Mouse (Mus musculus) urinary bladder, postnatal 10 days (tissue): ENCODE measurements around the gene Mapk11.
A peak's percentile ranks its signal among the peaks of the same experiment; 100 is the strongest.

Source experiments
- DNase-seq: peaks from one replicate; pipeline ENCODE4 v3.0.0; 2022; ENCODE audit warnings: low spot score

Mapk11 gene

DNA sequence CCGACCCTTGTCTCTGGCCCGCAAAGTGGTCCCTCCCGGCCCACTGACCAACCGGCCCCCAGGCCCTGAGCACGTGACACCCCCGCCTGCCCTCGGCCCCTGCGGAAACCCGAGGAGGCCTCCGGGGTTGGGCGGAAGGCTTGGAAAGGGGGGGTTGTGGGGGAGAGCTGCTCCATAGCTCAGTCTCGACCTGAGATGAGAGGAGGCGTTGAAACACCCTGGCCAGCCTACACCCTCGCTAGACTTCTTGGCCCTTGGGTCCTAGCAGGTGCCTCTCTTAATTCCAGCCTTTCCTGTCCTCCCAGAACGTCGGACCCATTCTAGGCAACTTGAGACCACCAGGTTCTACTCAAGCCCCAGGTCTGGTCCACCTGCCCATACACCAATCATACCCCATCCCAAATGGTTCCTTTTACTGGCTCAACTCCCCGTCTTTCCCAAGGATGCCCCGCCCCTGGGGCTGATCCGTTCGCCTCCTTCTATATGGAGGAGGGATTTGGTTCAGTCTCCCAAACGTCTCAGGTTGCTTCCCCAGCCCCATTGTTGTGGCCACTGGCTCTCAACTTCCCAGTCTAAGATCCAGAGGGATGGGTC is 8.7 kb downstream of the Mapk11 start, which contains the start of gene Mapk12:
Mapk12 (minus strand) TSS at position 45 of the 594 bp plus-strand sequence.
- DNase-seq = no peak

DNA sequence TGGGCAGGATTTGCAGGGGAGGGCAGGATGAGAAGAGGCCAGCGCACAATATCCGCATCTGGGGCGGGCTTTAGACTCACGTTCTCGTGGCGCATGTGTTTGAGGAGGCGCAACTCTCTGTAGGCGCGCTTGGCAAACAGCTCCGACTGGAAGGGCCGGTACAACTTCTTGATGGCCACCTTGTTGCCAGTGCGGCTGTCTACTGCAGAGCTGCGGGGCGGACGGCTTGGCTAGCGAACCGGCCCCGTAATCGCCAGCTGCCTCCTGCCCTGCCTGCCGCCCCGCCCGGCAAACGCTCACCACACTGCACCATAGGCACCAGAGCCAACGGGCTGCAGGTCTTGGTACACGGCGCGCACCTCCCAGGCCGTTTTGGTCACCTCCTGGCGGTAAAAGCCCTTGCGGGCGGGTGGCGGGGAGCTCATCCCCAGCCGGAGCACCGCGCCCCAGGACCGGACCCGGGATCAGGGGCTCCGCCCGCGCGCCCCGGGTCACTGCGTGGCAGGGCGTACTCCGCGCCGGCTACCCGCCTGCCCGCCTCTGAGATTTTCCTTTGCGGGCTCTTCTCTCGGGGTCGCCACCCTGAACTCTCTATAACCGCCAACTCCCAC is 9.3 kb downstream of the Mapk11 start:
- no peak for DNase-seq

GRCm38 (mm10) chr15:89138531-89138930 is 10.9 kb downstream of the Mapk11 start:
- DNase-seq = no peak

- no peak for DNase-seq
Measured at GRCm38 (mm10) chr15:89138046-89138405, 11.4 kb downstream of the Mapk11 start.

GRCm38 (mm10) chr15:89137378-89138045 is 11.9 kb downstream of the Mapk11 start:
- no peak for DNase-seq

- no peak for DNase-seq
Measured at GRCm38 (mm10) chr15:89136461-89137155, 12.8 kb downstream of the Mapk11 start.

GRCm38 (mm10) chr15:89131316-89131715 is 18.1 kb downstream of the Mapk11 start:
- no peak for DNase-seq

- DNase-seq = no peak
Measured at GRCm38 (mm10) chr15:89130245-89130644, 19.2 kb downstream of the Mapk11 start.

GRCm38 (mm10) chr15:89128382-89129350 is 20.8 kb downstream of the Mapk11 start, which contains the start of gene Hdac10:
Hdac10 (minus strand) TSS chr15:89128700.
- no peak for DNase-seq

DNA sequence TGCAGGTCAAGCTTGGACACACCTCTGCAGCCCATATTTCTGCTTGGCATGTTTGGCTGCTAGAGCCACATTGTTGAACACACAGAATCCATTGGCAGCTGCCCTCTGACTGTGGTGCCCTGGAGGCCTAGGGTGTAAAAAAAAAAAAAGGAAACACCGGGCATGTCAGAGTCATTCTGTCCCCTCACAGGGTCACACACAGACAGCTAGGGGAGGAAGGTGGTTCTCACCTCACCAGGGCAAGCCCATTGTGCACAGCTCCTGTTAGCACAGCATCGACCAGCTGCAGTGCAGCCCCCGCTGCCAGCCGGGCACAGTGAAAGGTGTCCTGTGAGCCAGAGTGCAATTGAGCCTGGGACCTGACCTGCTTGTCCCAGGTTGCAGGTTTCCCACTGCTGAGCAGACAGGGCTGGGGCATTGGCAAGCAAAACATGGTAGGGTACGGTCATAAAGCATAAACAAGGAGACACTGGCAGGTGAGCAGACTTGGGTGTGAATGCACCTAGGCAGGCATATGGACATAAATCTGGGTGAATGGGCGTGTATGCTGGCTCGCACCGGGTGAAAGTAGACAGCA is 22.0 kb downstream of the Mapk11 start:
- DNase-seq = no peak

DNA sequence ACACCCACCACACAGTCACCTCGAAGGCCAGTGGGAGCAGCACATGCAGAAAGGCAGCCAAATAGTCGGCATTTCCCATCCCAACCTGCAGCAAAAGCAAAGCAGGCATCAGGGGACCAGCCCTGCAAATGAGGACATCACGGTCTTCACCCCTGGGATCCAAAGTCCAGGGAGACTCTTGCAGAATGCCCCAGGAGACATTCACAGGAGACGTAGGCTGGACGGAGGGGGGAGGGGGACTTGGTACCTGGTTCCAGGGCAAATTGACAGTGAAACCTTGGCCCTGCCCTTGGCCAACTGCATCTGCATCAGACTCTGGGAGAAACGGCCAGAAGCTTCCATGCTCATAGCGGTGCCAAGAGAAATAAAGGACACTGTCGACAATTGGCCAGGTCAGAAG is 22.8 kb downstream of the Mapk11 start:
- DNase-seq = no peak

- DNase-seq = no peak
Measured at GRCm38 (mm10) chr15:89125351-89125750, 24.1 kb downstream of the Mapk11 start.

GRCm38 (mm10) chr15:89124312-89124711 is 25.1 kb downstream of the Mapk11 start:
- no peak for DNase-seq

GRCm38 (mm10) chr15:89123595-89123994 is 25.8 kb downstream of the Mapk11 start:
- DNase-seq = no peak

DNA sequence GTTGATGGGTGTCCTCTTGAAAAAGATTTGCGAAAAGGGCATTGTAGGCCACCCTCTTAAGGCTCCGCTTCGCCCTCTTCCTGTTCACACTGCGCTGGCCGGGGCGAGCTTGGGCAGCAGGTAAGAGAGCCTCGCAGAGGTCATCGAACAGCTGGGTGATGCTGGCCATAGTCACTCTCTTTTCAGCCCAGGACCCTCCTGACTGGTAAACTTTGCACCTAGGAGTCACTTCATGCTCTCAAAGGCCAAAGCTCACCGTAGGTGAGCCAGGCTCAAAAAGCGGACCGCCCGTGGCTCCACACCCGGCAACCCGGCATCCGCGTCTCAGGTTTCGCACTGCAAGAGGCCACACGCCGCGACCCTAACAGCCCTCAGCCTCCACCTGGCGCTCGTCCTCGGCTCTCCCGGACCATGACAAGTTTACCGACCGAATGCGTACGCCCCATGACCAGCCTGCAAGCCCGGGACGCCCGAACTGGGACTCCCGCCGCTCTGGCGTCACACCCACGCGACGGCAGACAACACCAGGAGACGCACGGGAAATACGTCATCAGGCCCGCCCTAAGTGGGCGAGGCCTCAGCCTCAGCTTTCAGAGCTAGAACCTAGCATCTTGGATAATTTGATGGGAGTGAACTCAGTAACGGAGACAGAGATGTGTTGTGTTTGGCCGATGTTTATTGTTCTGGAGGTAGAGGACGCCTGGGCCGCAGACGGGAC is 26.6 kb downstream of the Mapk11 start, which contains the start of gene Tubgcp6:
Tubgcp6 (minus strand) TSS at position 464 of the 718 bp plus-strand sequence.
- peak; percentile 85 for DNase-seq

DNA sequence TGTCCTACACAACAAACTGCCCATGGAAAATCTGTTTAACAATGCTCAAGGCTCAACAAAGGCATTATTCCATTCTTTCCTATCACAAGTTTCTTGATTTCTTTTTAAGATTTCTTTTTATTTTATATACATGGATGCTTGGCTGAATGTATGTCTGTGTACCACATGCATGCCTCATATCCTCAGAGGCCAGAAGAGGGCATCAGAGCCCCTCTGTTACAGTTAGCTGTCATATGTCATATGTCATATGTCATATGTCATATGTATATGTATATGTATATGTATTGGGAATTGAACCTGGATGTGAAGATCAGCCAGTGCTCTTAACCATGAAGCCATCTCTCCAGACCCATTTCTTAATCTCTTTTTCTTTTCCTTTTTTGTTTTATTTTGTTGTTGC is 31.4 kb downstream of the Mapk11 start:
- DNase-seq = no peak

GRCm38 (mm10) chr15:89110147-89110546 is 39.3 kb downstream of the Mapk11 start:
- no peak for DNase-seq

- DNase-seq = no peak
Measured at GRCm38 (mm10) chr15:89106976-89107375, 42.5 kb downstream of the Mapk11 start.

DNA sequence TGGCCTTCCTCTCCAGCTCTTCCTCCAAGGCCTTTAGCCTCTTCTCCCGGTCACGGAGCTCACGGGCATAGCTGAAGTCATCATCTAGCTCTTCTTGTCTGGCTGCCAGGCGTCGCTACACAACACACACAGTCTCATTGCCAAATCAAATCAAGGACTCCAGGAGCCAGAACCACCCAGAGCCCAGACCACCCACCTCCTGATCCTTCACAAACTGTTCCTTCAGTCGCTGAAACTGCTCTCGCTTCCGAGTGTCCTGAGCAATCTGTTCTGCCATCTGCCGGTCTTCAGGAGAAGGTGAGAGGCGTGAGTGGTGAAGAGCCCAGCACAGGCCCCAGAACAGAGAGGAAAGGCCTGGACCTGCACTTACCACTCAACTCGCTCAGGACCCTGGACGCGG is 43.4 kb downstream of the Mapk11 start:
- DNase-seq = no peak

- no peak for DNase-seq
Measured at GRCm38 (mm10) chr15:89104425-89104824, 45.0 kb downstream of the Mapk11 start.
